Mouse (Mus musculus): Measurements from ENCODE around the gene Fam172a.

- TF ChIP-seq POLR2A (IDR thresholded peaks at IDR 0.05; ENCODE audit: low read depth, low read length) = no peak
- no peak for TF ChIP-seq CTCF (conservative IDR thresholded peaks at IDR 0.05; ENCODE audit: insufficient read depth, insufficient read length, low read depth, low read length)
Observed at GRCm38 (mm10) chr13:78024683-78025294, 323.0 kb downstream of the Fam172a start, which contains the start of gene Pou5f2.
